Mouse (Mus musculus): Measurements from ENCODE around the gene Yy2. TPM values are rescaled to one million over a fixed set of nuclear protein-coding genes. Genes with fewer than 3 reads are reported as not detected.

Gene Yy2
- total and polyA plus RNA-seq, 3 experiments = 2.0 TPM; not detected in 2

DNA sequence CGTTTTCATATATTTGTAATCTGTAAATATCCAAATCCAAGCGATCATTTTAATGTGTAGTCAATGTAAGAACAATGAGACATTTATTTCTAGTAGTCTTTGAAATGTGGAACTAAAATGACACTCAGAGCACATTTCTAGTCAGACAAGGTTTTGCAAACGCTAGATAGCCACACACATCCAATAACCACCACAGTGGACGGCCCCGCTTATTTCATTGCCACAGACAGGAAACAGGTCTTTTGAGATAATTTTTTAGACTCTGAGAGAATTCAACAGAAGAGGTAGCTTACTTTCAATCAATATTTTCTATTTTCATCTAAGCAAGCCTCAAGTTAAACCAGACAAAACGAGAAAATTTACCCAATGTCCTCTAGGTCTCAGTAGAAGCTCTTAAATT, 27.1 kb upstream of the Yy2 start (continued):
- TF ChIP-seq TBP (IDR thresholded peaks at IDR 0.05; ENCODE audit: low read depth, low read length) = no peak
- no peak for TF ChIP-seq NRF1 (IDR thresholded peaks at IDR 0.05; ENCODE audit: insufficient read depth, low read depth, low read length, poor library complexity, severe bottlenecking)
- TF ChIP-seq TAL1 (IDR thresholded peaks at IDR 0.05; ENCODE audit: low read length) = peak; percentile 71
- TF ChIP-seq HCFC1 (IDR thresholded peaks at IDR 0.05; ENCODE audit: low read depth, low read length) = peak; percentile 51
- TF ChIP-seq EP300 (IDR thresholded peaks at IDR 0.05; ENCODE audit: low read depth in 1 of 2, low read length in 2 of 2) = peak; percentile 85 to 87

DNA sequence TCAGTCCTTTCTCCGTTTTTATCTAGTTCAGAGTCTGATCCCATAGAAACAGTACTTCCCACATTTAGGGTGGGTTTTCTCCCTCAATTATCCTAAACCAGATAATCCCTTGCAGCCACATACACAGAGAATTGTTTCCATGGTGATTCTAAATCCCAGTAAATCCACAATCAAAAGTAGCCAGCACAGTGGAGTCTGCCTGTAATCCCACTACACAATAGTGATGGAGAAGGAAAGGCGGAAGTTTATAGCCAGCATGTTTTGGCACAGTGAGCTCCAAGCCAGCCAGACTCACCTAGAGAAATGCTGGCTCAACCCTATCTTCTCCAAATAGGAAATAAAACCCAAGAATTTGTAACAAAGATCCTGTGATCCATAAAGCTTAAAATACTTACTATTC, 25.8 kb upstream of the Yy2 start:
- H3K9ac ChIP-seq (ENCODE audit: control insufficient read depth, low read depth, low read length, poor library complexity, severe bottlenecking) = no peak overlapping the region
- no peaks in the 10 kb centered on the region for H3K27me3 ChIP-seq (ENCODE audit: control insufficient read depth in 1 of 2, insufficient read depth in 2 of 2, low read length in 2 of 2)
- H3K79me2 ChIP-seq (ENCODE audit: control insufficient read depth, insufficient read depth, low read length, poor library complexity) = peaks cover 17% of the 10 kb centered on the region
- H3K4me3 ChIP-seq (ENCODE audit: control insufficient read depth in 1 of 2, insufficient read depth in 1 of 2, low read depth in 2 of 2, low read length in 2 of 2) = no peak overlapping the region
- H3K36me3 ChIP-seq (ENCODE audit: control insufficient read depth in 1 of 2, insufficient read depth in 2 of 2, low read length in 2 of 2) = peaks cover 1 to 20% of the 10 kb centered on the region in 2 experiments; a peak in 3 of 4 replicates
- DNase-seq (ENCODE audit: low read depth, low spot score) = no peak
- H3K9me3 ChIP-seq (replicated peaks; ENCODE audit: insufficient read depth, low read length) = no peaks in the 10 kb centered on the region
- H3K4me1 ChIP-seq (ENCODE audit: control insufficient read depth in 1 of 2, insufficient read depth in 2 of 2, low read length in 2 of 2) = peaks cover 11% of the 10 kb centered on the region in 2 experiments
- no peak overlapping the region for H3K27ac ChIP-seq (ENCODE audit: control insufficient read depth, low read depth, low read length)
- no peak for TF ChIP-seq ZMIZ1 (IDR thresholded peaks at IDR 0.05; ENCODE audit: low read depth, low read length)
- TF ChIP-seq MYC (IDR thresholded peaks at IDR 0.05; ENCODE audit: low read depth, low read length) = no peak
- no peak for TF ChIP-seq ZC3H11A (IDR thresholded peaks at IDR 0.05; ENCODE audit: low read depth, low read length)
- TF ChIP-seq MAZ (IDR thresholded peaks at IDR 0.05; ENCODE audit: low read depth, low read length) = no peak
- TF ChIP-seq EP300 (IDR thresholded peaks at IDR 0.05; ENCODE audit: low read depth in 1 of 2, low read length in 2 of 2) = no peak
- TF ChIP-seq ZNF384 (IDR thresholded peaks at IDR 0.05; ENCODE audit: low read depth, low read length) = no peak
- TF ChIP-seq GABPA (IDR thresholded peaks at IDR 0.05; ENCODE audit: low read depth, low read length) = no peak
- no peak for TF ChIP-seq MAX (IDR thresholded peaks at IDR 0.05; ENCODE audit: low read length)
- TF ChIP-seq SMC3 (IDR thresholded peaks at IDR 0.05; ENCODE audit: low read depth, low read length) = no peak
- TF ChIP-seq CHD1 (IDR thresholded peaks at IDR 0.05; ENCODE audit: low read depth, low read length) = no peak
- no peak for TF ChIP-seq POLR2A (IDR thresholded peaks at IDR 0.05; ENCODE audit: control insufficient read depth in 1 of 2, insufficient read depth in 1 of 2, low read depth in 1 of 2, low read length in 2 of 2, poor library complexity in 1 of 2)
- no peak for TF ChIP-seq NRF1 (IDR thresholded peaks at IDR 0.05; ENCODE audit: insufficient read depth, low read depth, low read length, poor library complexity, severe bottlenecking)
- TF ChIP-seq HCFC1 (IDR thresholded peaks at IDR 0.05; ENCODE audit: low read depth, low read length) = no peak
- TF ChIP-seq TBP (IDR thresholded peaks at IDR 0.05; ENCODE audit: low read depth, low read length) = no peak
- TF ChIP-seq BHLHE40 (IDR thresholded peaks at IDR 0.05; ENCODE audit: borderline replicate concordance, low read depth, low read length) = no peak

GRCm38 (mm10) chrX:157587001-157587400, 18.2 kb upstream of the Yy2 start:
- no peaks in the 10 kb centered on the region for H3K4me1 ChIP-seq (ENCODE audit: control insufficient read depth in 1 of 2, insufficient read depth in 2 of 2, low read length in 2 of 2)
- H3K27me3 ChIP-seq (ENCODE audit: control insufficient read depth in 1 of 2, insufficient read depth in 2 of 2, low read length in 2 of 2) = no peaks in the 10 kb centered on the region
- H3K79me2 ChIP-seq (ENCODE audit: control insufficient read depth, insufficient read depth, low read length, poor library complexity) = no peaks in the 10 kb centered on the region
- no peak overlapping the region for H3K4me3 ChIP-seq (ENCODE audit: control insufficient read depth in 1 of 2, insufficient read depth in 1 of 2, low read depth in 2 of 2, low read length in 2 of 2)
- H3K27ac ChIP-seq (ENCODE audit: control insufficient read depth, low read depth, low read length) = no peak overlapping the region
- H3K9ac ChIP-seq (ENCODE audit: control insufficient read depth, low read depth, low read length, poor library complexity, severe bottlenecking) = no peak overlapping the region
- TF ChIP-seq USF1 (IDR thresholded peaks at IDR 0.05; ENCODE audit: low read depth, low read length) (no peak), RAD21 (IDR thresholded peaks at IDR 0.05; ENCODE audit: low read depth, low read length) (no peak), GABPA (IDR thresholded peaks at IDR 0.05; ENCODE audit: low read depth, low read length) (no peak), CHD1 (IDR thresholded peaks at IDR 0.05; ENCODE audit: low read depth, low read length) (no peak), MAFK (IDR thresholded peaks at IDR 0.05; ENCODE audit: borderline replicate concordance, low read depth, low read length) (no peak), MYC (IDR thresholded peaks at IDR 0.05; ENCODE audit: low read depth, low read length) (no peak), MEF2A (IDR thresholded peaks at IDR 0.05; ENCODE audit: extremely low read depth, insufficient replicate concordance, low read depth, low read length, poor library complexity, severe bottlenecking) (no peak), GATA1 (IDR thresholded peaks at IDR 0.05; ENCODE audit: low read depth, low read length) (no peak), MAX (IDR thresholded peaks at IDR 0.05; ENCODE audit: low read length) (no peak)
- H3K36me3 ChIP-seq (ENCODE audit: control insufficient read depth in 1 of 2, insufficient read depth in 2 of 2, low read length in 2 of 2) = peaks cover 1 to 2% of the 10 kb centered on the region in 2 experiments; a peak in 2 of 4 replicates
- H3K9me3 ChIP-seq (replicated peaks; ENCODE audit: insufficient read depth, low read length) = no peaks in the 10 kb centered on the region
- no peak for DNase-seq (ENCODE audit: low read depth, low spot score)

All from MEL (cell line).